Mouse (Mus musculus) B cell, adult 2 months (primary cell): ENCODE results near the gene Efcab2.
"Not testable (repeated sequence)": the region's sequence is repeated elsewhere in the genome, so short reads cannot be mapped to it uniquely, and the experiment has no call there.

ENCODE experiments used
- DNase-seq, 2 experiments: peaks; one replicate each; pipeline ENCODE4 v3.0.0; 2022

Gene Efcab2

GRCm38 (mm10) chr1:178405445-178405911, 407 bp upstream of the Efcab2 start:
- DNase-seq: peak; percentile 76 to 78

- peak; percentile 43 to 54 for DNase-seq
Observed at GRCm38 (mm10) chr1:178406765-178407645, 1.1 kb downstream of the Efcab2 start.

DNA sequence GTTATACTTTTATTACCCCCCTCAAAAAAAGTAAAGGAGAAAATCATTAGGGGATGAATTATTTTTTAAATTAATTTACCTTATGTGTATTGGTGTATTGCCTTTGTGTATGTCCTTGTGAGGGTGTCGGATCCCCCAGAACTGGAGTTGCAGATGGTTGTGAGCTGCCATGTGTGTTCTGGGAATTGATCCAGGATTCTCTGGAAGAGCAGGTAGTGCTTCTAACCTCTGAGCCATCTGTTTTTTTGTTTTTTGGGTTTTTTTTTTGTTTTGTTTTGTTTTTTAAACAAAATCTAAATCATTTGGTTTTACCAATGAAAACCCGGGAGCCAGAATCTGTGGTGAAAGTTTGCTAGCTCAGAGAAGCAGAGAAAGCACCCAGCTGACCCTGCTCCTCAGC, 1.8 kb downstream of the Efcab2 start:
- DNase-seq: no peak

- no peak for DNase-seq
Observed at GRCm38 (mm10) chr1:178408901-178409361, 3.0 kb downstream of the Efcab2 start.

GRCm38 (mm10) chr1:178413367-178413766, 7.5 kb downstream of the Efcab2 start:
- not testable (repeated sequence) for DNase-seq

GRCm38 (mm10) chr1:178419608-178420007, 13.7 kb downstream of the Efcab2 start:
- no peak for DNase-seq

DNA sequence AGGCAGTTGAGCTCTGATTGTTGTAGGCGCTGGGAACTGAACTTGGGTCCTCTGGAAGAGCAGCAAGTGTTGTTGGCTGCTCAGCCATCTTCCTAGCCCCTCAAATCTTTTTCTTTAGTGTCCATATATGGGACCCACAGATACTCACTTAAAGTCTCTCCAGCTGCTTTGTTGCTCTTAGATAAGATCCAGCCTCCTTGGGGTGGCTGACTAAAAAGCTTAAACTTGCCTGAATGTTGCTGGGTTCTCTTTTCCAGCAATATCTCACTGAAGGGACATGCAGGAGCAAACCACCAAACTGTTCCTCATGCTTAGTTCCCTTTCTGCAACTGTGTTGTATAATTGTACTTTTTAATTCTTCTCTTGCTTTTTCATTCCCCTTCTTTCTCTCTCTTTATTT, 17.8 kb downstream of the Efcab2 start:
- DNase-seq: no peak

GRCm38 (mm10) chr1:178431619-178432444, 25.9 kb downstream of the Efcab2 start:
- no peak for DNase-seq

- no peak for DNase-seq
Observed at GRCm38 (mm10) chr1:178433619-178434018, 27.7 kb downstream of the Efcab2 start.

DNA sequence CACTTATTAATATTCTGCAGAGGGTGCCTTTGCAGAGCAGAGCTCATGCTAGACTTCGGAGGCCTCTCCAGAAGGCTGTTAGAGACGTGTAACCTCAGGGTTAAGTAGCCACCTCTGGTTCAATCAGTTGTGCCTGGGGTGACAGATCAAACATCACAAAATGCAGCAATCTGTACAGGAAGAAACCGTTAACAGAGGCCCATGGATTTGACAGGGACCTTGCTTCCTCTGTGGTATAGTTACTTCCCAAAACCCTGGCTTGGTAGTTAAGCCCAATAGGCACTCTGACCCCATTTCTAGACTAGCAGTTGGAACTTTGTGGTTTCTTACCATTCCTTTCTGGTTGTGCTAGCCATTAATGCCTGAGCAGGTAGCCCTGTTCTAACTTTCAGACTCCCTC, 38.5 kb downstream of the Efcab2 start:
- no peak for DNase-seq

DNA sequence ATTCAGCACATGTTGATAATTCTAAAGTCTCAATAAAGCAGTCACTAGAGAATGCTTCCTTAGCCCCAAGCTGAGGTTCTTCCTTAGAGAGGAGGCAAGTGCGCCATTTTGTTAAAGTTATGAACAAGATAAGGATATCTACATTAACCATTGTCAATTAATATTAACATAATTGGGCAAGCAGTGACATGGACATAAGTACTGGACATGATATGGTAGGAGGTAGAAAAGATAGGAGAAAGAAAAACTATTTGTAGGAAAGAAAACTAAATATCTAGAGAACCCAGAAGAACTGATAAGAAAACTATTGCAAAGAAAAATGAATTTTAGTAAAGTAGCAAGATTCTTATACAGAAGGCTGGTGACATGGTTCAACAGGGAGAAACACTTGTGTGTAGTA, 41.2 kb downstream of the Efcab2 start:
- no peak for DNase-seq

- no peak for DNase-seq
Observed at GRCm38 (mm10) chr1:178448271-178448744, 42.4 kb downstream of the Efcab2 start.

DNA sequence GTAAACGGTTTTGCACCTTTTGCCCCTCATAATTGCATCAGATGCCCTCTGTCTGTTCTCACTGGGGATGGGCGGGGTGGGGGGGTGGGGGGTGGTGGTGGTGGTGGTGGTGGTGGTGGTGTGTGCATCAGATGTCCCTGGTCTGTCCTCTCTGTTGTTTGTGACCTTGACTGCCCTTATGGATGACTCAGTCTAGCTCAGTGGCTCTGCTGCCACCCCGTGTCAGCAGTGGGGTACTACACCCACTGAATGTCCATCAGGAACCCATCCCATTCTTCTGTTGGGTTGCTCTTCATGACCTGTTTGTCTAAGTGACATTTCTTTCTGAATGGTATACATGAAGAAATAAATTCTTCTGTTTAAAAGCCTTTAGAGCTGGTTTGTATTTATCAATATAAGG, 43.3 kb downstream of the Efcab2 start:
- DNase-seq: peak; percentile 82 to 85

DNA sequence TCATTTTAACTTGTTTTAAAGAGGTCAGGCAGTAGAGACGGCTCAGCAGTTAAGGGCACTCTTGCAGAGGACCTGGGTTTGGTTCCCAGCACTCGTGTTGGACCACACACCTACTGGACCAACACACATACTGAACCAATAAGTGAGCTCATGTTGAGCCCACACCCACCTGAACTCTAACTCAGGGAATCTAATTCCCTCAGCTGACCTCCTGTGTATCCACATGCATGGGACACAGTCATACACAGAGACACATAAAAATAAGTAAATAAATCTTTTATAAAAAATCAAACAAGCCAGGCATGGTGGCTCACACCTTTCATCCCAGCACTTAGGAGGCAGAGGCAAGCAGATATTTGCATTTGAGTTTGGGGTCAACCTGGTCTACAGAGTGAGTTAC, 44.0 kb downstream of the Efcab2 start:
- DNase-seq: no peak

DNA sequence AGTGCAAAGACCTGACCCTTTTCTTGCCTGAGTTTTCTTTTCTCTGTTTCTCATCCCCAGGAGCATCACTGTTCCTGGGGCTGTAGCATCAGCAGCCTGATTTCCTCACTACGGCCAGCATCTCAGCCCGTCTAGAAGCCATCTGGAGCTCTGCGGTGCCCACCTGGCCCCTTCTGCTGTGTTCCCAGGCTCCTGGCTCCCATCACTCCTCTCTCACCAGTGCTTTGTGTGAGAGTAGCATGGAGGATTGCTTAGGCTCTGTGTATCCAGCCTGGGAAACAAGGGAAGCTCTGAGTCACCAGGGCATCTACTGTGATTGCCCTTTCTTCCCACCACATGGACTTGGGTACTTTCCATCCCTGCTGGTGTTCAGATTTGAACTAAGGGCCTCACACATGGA, 48.2 kb downstream of the Efcab2 start:
- DNase-seq: no peak

DNA sequence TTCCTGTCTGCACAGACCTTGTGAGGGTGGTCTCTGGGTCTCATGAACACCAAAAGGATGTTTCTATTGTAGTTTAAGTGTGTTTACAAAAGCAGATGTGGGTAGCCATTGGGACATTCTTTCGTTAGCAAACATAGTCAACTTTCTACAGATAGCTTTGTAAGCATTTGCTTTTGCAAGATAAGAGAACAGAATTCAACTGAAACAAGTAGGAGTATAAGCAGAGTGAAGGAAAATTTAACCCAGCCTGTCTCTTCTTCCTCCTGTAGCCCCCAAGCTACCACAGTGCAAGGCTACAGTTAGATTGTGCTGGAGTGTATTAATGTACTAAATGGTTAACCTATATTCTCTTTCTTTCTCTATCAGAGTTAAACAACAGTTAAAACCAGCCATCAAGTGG, 49.2 kb downstream of the Efcab2 start:
- DNase-seq: no peak

DNA sequence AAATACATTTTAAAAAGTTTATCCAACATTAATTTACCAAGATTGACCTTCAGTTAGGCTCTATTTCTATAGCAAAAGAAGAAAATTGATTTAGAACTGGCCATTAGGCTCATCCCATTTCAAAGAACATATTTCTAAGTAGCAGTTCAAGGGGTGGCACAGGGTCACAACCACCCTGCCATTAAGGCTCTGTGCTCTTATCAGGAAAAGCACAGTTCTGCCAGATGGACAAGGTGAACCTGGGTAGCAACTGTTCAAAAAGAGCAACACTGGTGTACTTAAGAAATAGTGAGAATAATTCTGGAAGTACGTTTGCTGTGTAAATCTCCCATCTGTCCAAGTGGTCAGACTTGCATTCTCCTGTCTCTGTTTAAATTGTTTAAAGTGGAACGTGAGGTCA, 52.1 kb downstream of the Efcab2 start:
- DNase-seq: no peak

DNA sequence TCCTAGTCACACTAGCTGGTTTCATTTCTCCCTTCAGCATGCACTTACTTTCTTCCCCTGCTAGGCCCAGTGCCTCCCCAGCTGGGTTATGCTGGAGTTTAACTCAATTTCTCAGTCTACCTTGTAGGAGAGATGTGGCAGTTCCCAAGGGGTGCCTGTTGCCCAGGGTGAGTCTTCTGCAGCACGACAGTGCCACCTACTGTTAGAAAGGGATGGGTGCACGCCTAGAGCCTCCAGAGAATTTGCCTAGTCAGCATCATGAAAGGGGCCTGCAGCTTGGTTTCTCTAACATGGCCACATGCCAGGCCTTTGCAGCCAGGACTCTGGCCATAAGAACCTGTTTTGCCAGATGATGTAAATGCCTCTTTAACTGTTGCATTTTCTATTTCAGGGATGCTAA, 57.8 kb downstream of the Efcab2 start:
- peak; percentile 82 to 84 for DNase-seq

GRCm38 (mm10) chr1:178464140-178464539, 58.3 kb downstream of the Efcab2 start:
- DNase-seq: no peak

- DNase-seq: no peak
Observed at GRCm38 (mm10) chr1:178467594-178467993, 61.7 kb downstream of the Efcab2 start.

GRCm38 (mm10) chr1:178468280-178468679, 62.4 kb downstream of the Efcab2 start:
- DNase-seq: peak; percentile 31 to 39

- DNase-seq: no peak
Observed at GRCm38 (mm10) chr1:178483854-178484253, 78.0 kb downstream of the Efcab2 start.

GRCm38 (mm10) chr1:178485138-178485867, 79.4 kb downstream of the Efcab2 start:
- no peak for DNase-seq
